Mouse (Mus musculus): Measurements from ENCODE around the gene Vps13d.

DNA sequence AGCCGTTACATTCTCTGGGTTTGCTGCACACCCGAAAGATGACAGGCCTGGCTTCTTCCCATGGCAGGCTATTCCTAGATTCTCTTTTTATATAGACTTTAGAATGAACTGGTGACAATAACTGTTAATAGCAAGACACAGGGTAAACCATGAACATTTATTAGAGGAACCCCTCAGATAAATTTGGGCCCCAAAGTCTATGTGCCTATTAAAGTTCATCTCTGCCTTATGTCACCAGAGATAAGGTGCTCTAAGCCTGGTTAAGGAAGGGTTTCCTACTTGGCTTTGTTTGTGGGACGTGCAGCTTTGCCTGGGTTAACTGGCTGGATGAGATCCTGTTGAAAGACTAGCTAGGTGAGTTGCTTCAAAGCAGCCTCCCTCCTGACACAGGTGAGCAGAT is 159.4 kb downstream of the Vps13d start:
- no peak for TF ChIP-seq POLR2A (IDR thresholded peaks at IDR 0.05; ENCODE audit: control insufficient read depth, low read depth, low read length)
- TF ChIP-seq CTCF (IDR thresholded peaks at IDR 0.05; ENCODE audit: control insufficient read depth, insufficient read depth, insufficient replicate concordance, low read depth, low read length): no peak

Data from testis, adult 2 months (tissue).